Mouse (Mus musculus): ENCODE measurements around the gene Zfp574. TPM values are rescaled to one million over a fixed set of nuclear protein-coding genes. Genes with fewer than 3 reads are reported as not detected.

Gene Zfp574
- total RNA-seq, 1 experiment, result 18.9 TPM

DNA sequence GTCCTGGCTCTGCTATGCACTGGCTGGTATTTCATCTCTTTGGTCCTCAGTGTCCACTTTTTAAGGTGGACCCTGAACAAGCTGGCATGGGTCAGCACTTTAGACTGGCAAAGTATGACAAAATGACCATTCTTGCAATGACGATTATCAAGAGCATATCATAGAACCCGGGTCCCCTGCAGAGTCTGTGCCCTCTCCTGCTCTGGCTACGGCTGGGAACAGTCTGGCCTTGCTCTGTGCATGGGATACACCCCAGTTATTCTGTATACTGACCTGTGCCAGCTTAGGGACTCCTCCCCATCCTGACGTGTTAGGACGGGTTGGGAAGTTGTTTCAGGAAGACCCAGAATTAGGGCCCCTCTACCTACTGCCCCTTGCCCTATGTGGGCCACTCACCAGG lies 14.5 kb upstream of the Zfp574 start:
- Histone ChIP-seq H3K9ac (ENCODE audit: insufficient read depth, low read depth, low read length, poor library complexity, severe bottlenecking) (no peak overlapping the region), H3K9me3 (ENCODE audit: control insufficient read depth, insufficient read depth, low read depth, low read length) (no peaks in the 10 kb centered on the region), H3K4me3 (ENCODE audit: insufficient read depth in 1 of 2, low read depth in 1 of 2, low read length in 2 of 2, poor library complexity in 1 of 2, severe bottlenecking in 1 of 2) (no peak overlapping the region), H3K36me3 (ENCODE audit: control insufficient read depth, insufficient read depth, low read length, poor library complexity, severe bottlenecking) (peaks cover 21% of the 10 kb centered on the region; the same call in 1 of the 2 replicates), H3K4me1 (ENCODE audit: control insufficient read depth in 2 of 2, insufficient read depth in 2 of 2, low read length in 2 of 2, poor library complexity in 1 of 2) (peaks cover 0 to 4% of the 10 kb centered on the region in 2 experiments; a peak in 1 of 4 replicates), H3K27ac (ENCODE audit: insufficient read depth, low read depth, low read length, poor library complexity, severe bottlenecking) (no peak overlapping the region)
- in situ Hi-C loops (cut with MboI; ENCODE audit: low sequenced_read_pairs in 2 of 2, unreplicated experiment in 2 of 2), result no loop called here
- DNase-seq (ENCODE audit: low read depth, low spot score), result no peak
- TF ChIP-seq CHD2 (IDR thresholded peaks at IDR 0.05; ENCODE audit: low read depth, low read length), result no peak
- TF ChIP-seq ZNF384 (IDR thresholded peaks at IDR 0.05; ENCODE audit: low read depth, low read length), result no peak
- TF ChIP-seq ZC3H11A (IDR thresholded peaks at IDR 0.05; ENCODE audit: borderline replicate concordance, low read depth, low read length), result no peak
- TF ChIP-seq MAFK (IDR thresholded peaks at IDR 0.05; ENCODE audit: insufficient read depth, low read depth, low read length), result no peak
- TF ChIP-seq HCFC1 (IDR thresholded peaks at IDR 0.05; ENCODE audit: borderline replicate concordance, insufficient read depth, low read length), result no peak

GRCm38 (mm10) chr7:25058394-25058793 lies 14.0 kb upstream of the Zfp574 start:
- H3K27ac ChIP-seq (ENCODE audit: insufficient read depth, low read depth, low read length, poor library complexity, severe bottlenecking), result no peak overlapping the region
- no peak overlapping the region for H3K4me3 ChIP-seq (ENCODE audit: insufficient read depth in 1 of 2, low read depth in 1 of 2, low read length in 2 of 2, poor library complexity in 1 of 2, severe bottlenecking in 1 of 2)
- H3K9ac ChIP-seq (ENCODE audit: insufficient read depth, low read depth, low read length, poor library complexity, severe bottlenecking), result no peak overlapping the region
- TF ChIP-seq HCFC1 (IDR thresholded peaks at IDR 0.05; ENCODE audit: borderline replicate concordance, insufficient read depth, low read length) (no peak), CHD2 (IDR thresholded peaks at IDR 0.05; ENCODE audit: low read depth, low read length) (no peak), ZC3H11A (IDR thresholded peaks at IDR 0.05; ENCODE audit: borderline replicate concordance, low read depth, low read length) (no peak)
- no peaks in the 10 kb centered on the region for H3K9me3 ChIP-seq (ENCODE audit: control insufficient read depth, insufficient read depth, low read depth, low read length)
- peaks cover 0 to 4% of the 10 kb centered on the region in 2 experiments; a peak in 1 of 4 replicates for H3K4me1 ChIP-seq (ENCODE audit: control insufficient read depth in 2 of 2, insufficient read depth in 2 of 2, low read length in 2 of 2, poor library complexity in 1 of 2)
- in situ Hi-C loops (cut with MboI; ENCODE audit: low sequenced_read_pairs in 2 of 2, unreplicated experiment in 2 of 2), result no loop called here
- DNase-seq (ENCODE audit: low read depth, low spot score), result no peak
- H3K36me3 ChIP-seq (ENCODE audit: control insufficient read depth, insufficient read depth, low read length, poor library complexity, severe bottlenecking), result peaks cover 23% of the 10 kb centered on the region; the same call in 1 of the 2 replicates

- no peak overlapping the region for H3K4me3 ChIP-seq (ENCODE audit: insufficient read depth in 1 of 2, low read depth in 1 of 2, low read length in 2 of 2, poor library complexity in 1 of 2, severe bottlenecking in 1 of 2)
- peaks cover 23% of the 10 kb centered on the region; the same call in 1 of the 2 replicates for H3K36me3 ChIP-seq (ENCODE audit: control insufficient read depth, insufficient read depth, low read length, poor library complexity, severe bottlenecking)
- H3K9me3 ChIP-seq (ENCODE audit: control insufficient read depth, insufficient read depth, low read depth, low read length), result no peaks in the 10 kb centered on the region
- peaks cover 0 to 4% of the 10 kb centered on the region in 2 experiments; a peak in 1 of 4 replicates for H3K4me1 ChIP-seq (ENCODE audit: control insufficient read depth in 2 of 2, insufficient read depth in 2 of 2, low read length in 2 of 2, poor library complexity in 1 of 2)
- no peak for DNase-seq (ENCODE audit: low read depth, low spot score)
- H3K9ac ChIP-seq (ENCODE audit: insufficient read depth, low read depth, low read length, poor library complexity, severe bottlenecking), result no peak overlapping the region
- in situ Hi-C loops (cut with MboI; ENCODE audit: low sequenced_read_pairs in 2 of 2, unreplicated experiment in 2 of 2), result no loop called here
- no peak overlapping the region for H3K27ac ChIP-seq (ENCODE audit: insufficient read depth, low read depth, low read length, poor library complexity, severe bottlenecking)
- TF ChIP-seq HCFC1 (IDR thresholded peaks at IDR 0.05; ENCODE audit: borderline replicate concordance, insufficient read depth, low read length), result no peak
Observed at GRCm38 (mm10) chr7:25058836-25059235, 13.5 kb upstream of the Zfp574 start.

GRCm38 (mm10) chr7:25063346-25063745 lies 9.0 kb upstream of the Zfp574 start:
- no peak overlapping the region for H3K9ac ChIP-seq (ENCODE audit: insufficient read depth, low read depth, low read length, poor library complexity, severe bottlenecking)
- peaks cover 24% of the 10 kb centered on the region; the same call in 1 of the 2 replicates for H3K36me3 ChIP-seq (ENCODE audit: control insufficient read depth, insufficient read depth, low read length, poor library complexity, severe bottlenecking)
- H3K27ac ChIP-seq (ENCODE audit: insufficient read depth, low read depth, low read length, poor library complexity, severe bottlenecking), result no peak overlapping the region
- H3K9me3 ChIP-seq (ENCODE audit: control insufficient read depth, insufficient read depth, low read depth, low read length), result no peaks in the 10 kb centered on the region
- no peak for DNase-seq (ENCODE audit: low read depth, low spot score)
- H3K4me3 ChIP-seq (ENCODE audit: insufficient read depth in 1 of 2, low read depth in 1 of 2, low read length in 2 of 2, poor library complexity in 1 of 2, severe bottlenecking in 1 of 2), result no peak overlapping the region
- H3K4me1 ChIP-seq (ENCODE audit: control insufficient read depth in 2 of 2, insufficient read depth in 2 of 2, low read length in 2 of 2, poor library complexity in 1 of 2), result peaks cover 0 to 4% of the 10 kb centered on the region in 2 experiments; a peak in 1 of 4 replicates
- in situ Hi-C loops (cut with MboI; ENCODE audit: low sequenced_read_pairs in 2 of 2, unreplicated experiment in 2 of 2), result no loop called here
- TF ChIP-seq ZC3H11A (IDR thresholded peaks at IDR 0.05; ENCODE audit: borderline replicate concordance, low read depth, low read length), result no peak
- no peak for TF ChIP-seq CHD2 (IDR thresholded peaks at IDR 0.05; ENCODE audit: low read depth, low read length)
- no peak for TF ChIP-seq HCFC1 (IDR thresholded peaks at IDR 0.05; ENCODE audit: borderline replicate concordance, insufficient read depth, low read length)
- no peak for TF ChIP-seq ZNF384 (IDR thresholded peaks at IDR 0.05; ENCODE audit: low read depth, low read length)
- TF ChIP-seq MAFK (IDR thresholded peaks at IDR 0.05; ENCODE audit: insufficient read depth, low read depth, low read length), result no peak

DNA sequence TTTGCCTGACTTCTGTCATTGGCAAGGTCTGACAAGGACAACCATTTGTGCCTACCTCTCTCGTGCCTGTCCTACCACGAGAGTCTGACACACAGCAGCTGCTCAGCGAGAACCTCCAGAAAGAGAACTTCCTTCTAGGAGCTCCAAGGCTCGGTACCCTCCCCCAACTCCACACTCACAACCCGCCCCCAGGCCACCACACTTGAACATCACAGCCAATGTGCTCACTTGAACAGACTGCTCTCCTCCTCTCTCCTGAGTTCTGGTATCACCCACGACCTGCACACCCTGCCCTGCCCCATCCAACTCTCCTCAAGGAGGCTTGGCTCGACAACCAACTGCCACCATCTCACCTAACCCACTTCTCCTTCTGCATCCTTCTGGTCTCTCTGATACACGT lies 8.5 kb upstream of the Zfp574 start:
- Histone ChIP-seq H3K9me3 (ENCODE audit: control insufficient read depth, insufficient read depth, low read depth, low read length) (no peaks in the 10 kb centered on the region), H3K4me1 (ENCODE audit: control insufficient read depth in 2 of 2, insufficient read depth in 2 of 2, low read length in 2 of 2, poor library complexity in 1 of 2) (peaks cover 0 to under 1% of the 10 kb centered on the region in 2 experiments; a peak in 1 of 4 replicates), H3K9ac (ENCODE audit: insufficient read depth, low read depth, low read length, poor library complexity, severe bottlenecking) (no peak overlapping the region), H3K36me3 (ENCODE audit: control insufficient read depth, insufficient read depth, low read length, poor library complexity, severe bottlenecking) (peaks cover 21% of the 10 kb centered on the region; the same call in 1 of the 2 replicates), H3K4me3 (ENCODE audit: insufficient read depth in 1 of 2, low read depth in 1 of 2, low read length in 2 of 2, poor library complexity in 1 of 2, severe bottlenecking in 1 of 2) (no peak overlapping the region), H3K27ac (ENCODE audit: insufficient read depth, low read depth, low read length, poor library complexity, severe bottlenecking) (no peak overlapping the region)
- in situ Hi-C loops (cut with MboI; ENCODE audit: low sequenced_read_pairs in 2 of 2, unreplicated experiment in 2 of 2), result no loop called here
- TF ChIP-seq CHD2 (IDR thresholded peaks at IDR 0.05; ENCODE audit: low read depth, low read length) (no peak), HCFC1 (IDR thresholded peaks at IDR 0.05; ENCODE audit: borderline replicate concordance, insufficient read depth, low read length) (no peak), MAFK (IDR thresholded peaks at IDR 0.05; ENCODE audit: insufficient read depth, low read depth, low read length) (no peak), ZC3H11A (IDR thresholded peaks at IDR 0.05; ENCODE audit: borderline replicate concordance, low read depth, low read length) (no peak), ZNF384 (IDR thresholded peaks at IDR 0.05; ENCODE audit: low read depth, low read length) (no peak)
- DNase-seq (ENCODE audit: low read depth, low spot score), result no peak
